Mouse (Mus musculus) frontal cortex, postnatal 14 days (tissue): ENCODE results near the gene Olfr894.
"Not testable (repeated sequence)": the region's sequence is repeated elsewhere in the genome, so short reads cannot be mapped to it uniquely, and the experiment has no call there.

Experiments
- DNase-seq, 2 experiments: peaks; one replicate each; pipeline ENCODE4 v3.0.0; 2022; ENCODE audit warnings: low spot score in 2 of 2

Gene Olfr894

DNA sequence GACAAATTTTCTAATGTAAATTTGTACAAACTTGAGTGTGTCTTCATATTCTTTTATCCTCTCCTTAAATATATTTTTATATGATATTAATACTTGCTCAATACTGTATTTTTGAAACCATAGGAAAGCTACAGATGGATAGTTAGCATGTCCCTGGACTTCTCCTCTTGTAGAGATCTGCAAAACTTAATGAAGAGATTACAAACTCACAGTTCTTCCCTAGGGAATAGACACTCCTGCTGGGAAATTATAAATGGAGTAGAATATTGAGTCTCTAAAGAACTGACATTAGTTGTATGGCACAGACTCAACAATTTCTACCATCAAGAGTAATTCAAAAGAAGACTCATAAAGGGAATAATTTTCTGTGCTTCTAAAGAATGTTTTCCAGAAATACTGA lies at the start of gene Olfr894:
Gene Olfr894, plus strand, starts transcription at position 301 of the 400 bp plus-strand sequence.
- DNase-seq = no peak

DNA sequence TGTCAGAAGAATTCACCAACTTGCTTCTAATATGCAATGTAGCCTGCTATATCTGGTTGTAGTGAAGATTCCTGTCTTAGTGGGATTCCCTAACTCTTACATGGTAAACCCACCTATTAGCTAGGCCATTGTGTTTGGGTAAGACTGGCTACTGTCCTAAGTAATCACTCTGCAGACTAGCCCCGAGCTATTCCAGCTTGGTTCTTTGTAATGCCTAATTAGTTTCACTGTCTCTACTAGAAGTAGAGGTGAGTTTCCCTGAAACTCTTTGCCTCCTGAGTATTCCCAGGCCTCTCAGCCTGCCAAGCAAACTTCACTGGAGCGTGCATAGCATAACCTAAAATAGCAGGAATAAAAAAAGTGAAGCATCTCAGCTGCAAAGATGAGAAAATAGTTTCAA lies 49.5 kb upstream of the Olfr894 start:
- not testable (repeated sequence) for DNase-seq

DNA sequence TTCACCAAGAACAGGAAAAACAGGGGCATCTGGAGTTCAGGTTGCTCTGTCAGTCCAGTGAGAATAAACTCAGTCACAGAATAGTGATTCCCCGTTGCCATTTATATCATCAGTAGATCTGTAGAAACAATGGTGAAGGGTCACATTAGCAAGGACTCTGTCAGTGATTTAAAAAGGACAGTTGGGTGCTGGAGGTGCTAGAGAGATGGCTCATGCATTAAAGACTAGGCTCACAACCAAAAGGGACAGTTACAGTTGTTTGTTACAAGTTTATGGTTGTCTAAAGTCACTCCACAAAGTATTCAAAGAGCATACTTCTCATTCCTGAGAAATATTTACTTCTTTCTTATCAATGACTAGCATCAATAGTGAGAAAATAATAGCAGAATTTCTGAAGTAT lies 37.1 kb upstream of the Olfr894 start, which contains the start of gene Olfr891:
Gene Olfr891, minus strand, starts transcription at position 101 of the 400 bp plus-strand sequence.
- DNase-seq = no peak

DNA sequence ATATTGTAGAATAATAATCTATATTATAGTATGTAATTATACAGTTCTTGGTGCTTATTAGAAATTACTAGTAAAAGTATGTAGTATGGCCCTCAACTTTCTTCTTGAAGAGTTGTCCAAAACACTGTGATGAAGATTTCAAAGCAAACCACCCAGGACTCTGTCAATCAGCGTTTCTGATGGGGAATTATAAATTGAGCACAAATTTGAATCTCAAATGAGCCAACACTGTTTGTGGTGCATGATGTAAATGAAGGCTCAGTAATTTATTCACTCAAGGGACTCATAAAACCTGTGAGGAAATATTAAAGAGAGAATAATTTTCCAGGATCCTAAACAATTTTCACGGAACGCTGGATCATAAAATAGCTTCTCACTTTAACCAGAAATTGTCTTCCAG lies 9.8 kb upstream of the Olfr894 start, which contains the start of gene Olfr893:
Gene Olfr893, plus strand, starts transcription at position 301 of the 400 bp plus-strand sequence.
- DNase-seq = no peak

DNA sequence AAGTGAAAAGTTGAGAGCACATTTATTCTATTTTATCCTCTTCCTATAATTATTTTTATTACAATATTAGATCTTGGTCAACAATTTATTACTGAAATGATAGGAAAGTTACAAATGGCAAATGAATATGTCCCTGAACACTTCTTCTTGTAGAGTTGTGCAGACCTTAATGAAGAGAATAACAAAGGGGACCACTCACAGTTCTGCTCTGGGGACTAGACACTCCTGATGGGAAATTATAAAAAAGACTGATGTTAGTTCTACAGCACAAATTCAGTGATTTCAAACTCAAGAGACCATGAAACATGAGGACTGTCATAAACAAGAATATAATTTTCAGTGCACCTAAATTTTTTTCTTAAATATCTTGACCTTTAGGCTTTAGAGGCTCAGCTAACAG lies 34.6 kb downstream of the Olfr894 start, which contains the start of gene Olfr143:
Gene Olfr143, plus strand, starts transcription at position 301 of the 400 bp plus-strand sequence.
- DNase-seq = no peak

DNA sequence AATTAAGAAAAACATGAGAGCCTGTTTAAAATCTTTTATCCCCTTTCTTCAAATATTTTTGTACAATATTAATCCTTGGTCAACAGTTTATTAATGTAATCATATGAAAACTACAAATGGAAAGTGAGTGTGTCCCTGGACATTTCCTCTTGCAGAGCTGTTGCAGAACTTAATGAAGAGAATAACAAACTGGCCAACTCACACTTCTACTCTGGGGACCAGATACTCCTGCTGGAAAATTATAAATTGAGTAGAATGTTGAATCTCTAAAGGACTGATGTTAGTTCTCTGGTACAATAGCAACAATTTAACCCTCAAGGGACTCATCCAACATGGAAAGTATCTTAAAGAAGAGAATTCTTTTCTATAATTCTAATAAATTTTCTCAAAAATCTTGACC lies 49.7 kb downstream of the Olfr894 start, which contains the start of gene Olfr895:
Gene Olfr895, plus strand, starts transcription at position 301 of the 400 bp plus-strand sequence.
- DNase-seq = no peak
